Mouse (Mus musculus) Patski (cell line): ENCODE data around the gene Irgm2. TPM values are rescaled to one million over a fixed set of nuclear protein-coding genes. Genes with fewer than 3 reads are reported as not detected.

ENCODE experiments used
- ATAC-seq: fragments of 100-300 bp; one replicate; pipeline ENCODE4 v1.8.0; 2021
- CTCF ChIA-PET: fragments of 350-600 bp; sonication (Branson Sonifier 250); formaldehyde crosslinking; loops from one replicate; lab custom pipeline; 2022; ENCODE audit warnings: inconsistent platforms; lab: Charles Lee
- POLR2A ChIA-PET: fragments of 350-600 bp; sonication (Branson Sonifier 250); formaldehyde crosslinking; loops from one replicate; lab custom pipeline; 2022; ENCODE audit warnings: antibody characterized with exemption, inconsistent platforms; lab: Charles Lee
- DNase-seq: peaks from one replicate; pipeline ENCODE4 v3.0.0-alpha.2; 2011; ENCODE audit warnings: low read depth, low spot score
- H3K27me3 ChIP-seq: fragments of 371-371 bp; one replicate; pipeline ENCODE4 v1.5.1; 2021
- CTCF ChIP-seq: fragments of 100-300 bp; IDR thresholded peaks from one replicate; pipeline ENCODE4 v1.5.1; 2021
- in situ Hi-C: fragments of 300-500 bp; cut with MboI; formaldehyde crosslinking; loops from 3 replicates; pipeline ENCODE4 v1.11.1; 2018; ENCODE audit warnings: low pct_unique_long_range_greater_than_20kb, mixed read lengths
- polyA plus RNA-seq: library from polyadenylated mRNA; unstranded; gene quantifications from one replicate; pipeline ENCODE4 v1.2.3, GENCODE M21; 2021

Gene Irgm2
- polyA plus RNA-seq, 1 experiment from 2014 or later, result 8.3 TPM

DNA sequence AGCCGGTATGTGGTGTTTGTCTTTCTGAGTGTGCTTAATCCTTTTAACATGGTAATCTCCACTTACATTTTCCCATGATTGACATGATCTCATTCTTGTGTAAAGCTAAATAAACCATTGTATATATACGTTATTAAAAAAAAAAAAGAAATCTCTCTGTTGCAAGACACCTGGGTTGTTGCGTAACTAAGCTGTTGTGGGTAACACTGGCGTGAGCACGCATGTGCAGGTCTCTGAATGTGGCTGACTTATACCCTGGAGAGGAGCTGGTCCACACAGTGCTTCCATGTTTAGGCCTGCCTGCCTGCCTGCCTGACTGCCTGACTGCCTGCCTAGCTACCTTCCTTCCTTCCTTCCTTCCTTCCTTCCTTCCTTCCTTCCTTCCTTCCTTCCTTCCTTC, 51.1 kb downstream of the Irgm2 start:
- TF ChIP-seq CTCF, result no peak
- CTCF ChIA-PET, result no interaction called here
- DNase-seq, result no peak
- in situ Hi-C loops, result no loop called here
- POLR2A ChIA-PET, result no interaction called here
- H3K27me3 ChIP-seq, result no peaks in the 10 kb centered on the region
- no peak for ATAC-seq

DNA sequence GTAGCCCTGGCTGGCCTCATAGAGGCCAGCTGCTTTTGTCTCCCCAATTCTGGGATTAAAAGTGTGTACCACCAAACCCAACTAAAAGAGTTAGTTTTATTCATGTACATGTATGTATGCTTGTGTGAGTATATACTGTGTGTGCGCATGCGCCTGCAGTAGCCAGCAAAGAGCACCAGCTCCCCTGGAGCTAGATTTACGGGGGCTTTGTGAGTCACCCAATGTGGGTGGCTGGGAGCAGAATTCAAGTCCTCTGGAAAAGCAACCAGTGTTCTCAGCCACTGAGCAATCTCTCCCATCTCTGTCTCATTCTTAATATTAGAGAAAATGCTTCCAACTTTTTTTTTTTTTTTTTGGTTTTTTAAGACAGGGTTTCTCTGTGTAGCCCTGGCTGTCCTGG, 55.0 kb downstream of the Irgm2 start:
- H3K27me3 ChIP-seq, result no peaks in the 10 kb centered on the region
- no peak for DNase-seq
- no peak for TF ChIP-seq CTCF
- in situ Hi-C loops, result no loop called here
- no peak for ATAC-seq
- CTCF ChIA-PET, result interaction anchor here (0.7 kb wide), 1 partner anchor 43 kb away, joined by 3 read pairs; no protein-coding TSS in a partner anchor
- POLR2A ChIA-PET, result no interaction called here

- ATAC-seq, result no peak
- ChIA-PET CTCF (no interaction called here), POLR2A (no interaction called here)
- in situ Hi-C loops, result no loop called here
- TF ChIP-seq CTCF, result no peak
- no peak for DNase-seq
- H3K27me3 ChIP-seq, result no peaks in the 10 kb centered on the region
Measured at GRCm38 (mm10) chr11:58257816-58258215, 58.4 kb downstream of the Irgm2 start.

GRCm38 (mm10) chr11:58260156-58260555, 60.7 kb downstream of the Irgm2 start:
- ATAC-seq, result no peak
- in situ Hi-C loops, result no loop called here
- ChIA-PET CTCF (no interaction called here), POLR2A (interaction anchor here (0.5 kb wide), 1 partner anchor 118 kb away, joined by 3 read pairs; no protein-coding TSS in a partner anchor)
- TF ChIP-seq CTCF, result no peak
- H3K27me3 ChIP-seq, result no peaks in the 10 kb centered on the region
- DNase-seq, result no peak

DNA sequence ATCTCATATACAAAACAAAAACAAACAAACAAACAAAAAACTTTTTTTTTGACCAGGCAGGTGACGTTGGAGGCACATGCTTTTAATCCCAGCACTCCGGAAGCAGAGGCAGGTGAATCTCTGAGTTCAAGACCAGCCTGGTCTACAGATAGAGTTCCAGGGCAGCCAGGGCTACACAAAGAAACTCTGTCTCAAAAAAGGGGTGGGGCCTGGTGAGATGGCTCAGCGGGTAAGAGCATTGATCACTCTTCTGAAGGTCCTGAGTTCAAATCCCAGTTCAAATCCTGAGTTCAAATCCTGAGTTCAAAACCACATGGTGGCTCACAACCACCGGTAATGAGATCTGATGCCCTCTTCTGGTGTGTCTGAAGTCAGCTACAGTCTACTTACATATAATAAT, 62.4 kb downstream of the Irgm2 start:
- no peak for DNase-seq
- TF ChIP-seq CTCF, result no peak
- ChIA-PET POLR2A (no interaction called here), CTCF (no interaction called here)
- in situ Hi-C loops, result no loop called here
- no peaks in the 10 kb centered on the region for H3K27me3 ChIP-seq
- no peak for ATAC-seq

GRCm38 (mm10) chr11:58262336-58262735, 62.9 kb downstream of the Irgm2 start:
- no peak for TF ChIP-seq CTCF
- CTCF ChIA-PET, result no interaction called here
- no peak for ATAC-seq
- POLR2A ChIA-PET, result no interaction called here
- no peaks in the 10 kb centered on the region for H3K27me3 ChIP-seq
- in situ Hi-C loops, result no loop called here
- no peak for DNase-seq

GRCm38 (mm10) chr11:58263516-58263915, 64.1 kb downstream of the Irgm2 start:
- DNase-seq (no peak), ATAC-seq (no peak)
- no peak for TF ChIP-seq CTCF
- in situ Hi-C loops, result no loop called here
- H3K27me3 ChIP-seq, result peaks cover 8% of the 10 kb centered on the region
- ChIA-PET CTCF (no interaction called here), POLR2A (no interaction called here)

DNA sequence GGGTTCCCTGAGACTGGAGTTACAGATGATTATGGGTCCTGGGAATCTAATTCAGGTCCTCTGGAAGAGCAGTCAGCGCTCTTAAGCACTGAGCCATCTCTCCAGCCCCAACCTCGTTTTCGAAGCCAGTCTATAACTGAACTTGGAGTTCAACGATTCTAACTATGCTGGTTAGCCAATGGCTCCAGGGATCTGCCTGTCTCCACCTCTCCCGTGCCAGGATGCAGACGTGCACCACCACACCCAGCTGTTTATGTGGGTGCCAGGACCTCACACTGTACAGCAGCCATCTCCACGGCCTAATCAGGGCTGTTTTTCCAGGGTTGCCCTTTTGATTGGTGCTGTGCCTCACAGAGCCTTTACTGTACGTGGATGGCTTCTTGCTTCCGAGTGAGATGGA, 65.1 kb downstream of the Irgm2 start:
- DNase-seq (no peak), ATAC-seq (no peak)
- ChIA-PET CTCF (interaction anchor here (1.2 kb wide), 1 partner anchor 39 kb away, joined by 4 read pairs; no protein-coding TSS in a partner anchor), POLR2A (no interaction called here)
- peaks cover 9% of the 10 kb centered on the region for H3K27me3 ChIP-seq
- in situ Hi-C loops, result no loop called here
- no peak for TF ChIP-seq CTCF

GRCm38 (mm10) chr11:58268285-58268684, 68.9 kb downstream of the Irgm2 start:
- DNase-seq (no peak), ATAC-seq (no peak)
- in situ Hi-C loops, result no loop called here
- H3K27me3 ChIP-seq, result peaks cover 22% of the 10 kb centered on the region
- TF ChIP-seq CTCF, result no peak
- ChIA-PET CTCF (no interaction called here), POLR2A (no interaction called here)

Other genes with a start within 250 kb of the Irgm2 start
- gene Larp1, start 190.6 kb upstream of the Irgm2 start, polyA plus RNA-seq, result 71.9 TPM
- gene Gm12248, start 106.5 kb upstream of the Irgm2 start, polyA plus RNA-seq, result not detected
- gene Cnot8, start 95.5 kb upstream of the Irgm2 start, polyA plus RNA-seq, result 61.6 TPM
- gene Gemin5, start 31.1 kb upstream of the Irgm2 start, polyA plus RNA-seq, result 23.7 TPM
- 56.1 TPM for gene Mrpl22, start 28.0 kb upstream of the Irgm2 start, polyA plus RNA-seq
- gene Igtp, start 62 bp upstream of the Irgm2 start, polyA plus RNA-seq, result 16.1 TPM
- not detected for gene 4930438A08Rik, start 75.2 kb downstream of the Irgm2 start, polyA plus RNA-seq
- gene Zfp692, start 107.5 kb downstream of the Irgm2 start, polyA plus RNA-seq, result 25.0 TPM
- gene Zfp672, start 130.7 kb downstream of the Irgm2 start, polyA plus RNA-seq, result 23.1 TPM
- 55.4 TPM for gene Sh3bp5l, start 131.1 kb downstream of the Irgm2 start, polyA plus RNA-seq
- not detected for gene Lypd8, start 179.4 kb downstream of the Irgm2 start, polyA plus RNA-seq
- gene 1810065E05Rik, start 221.5 kb downstream of the Irgm2 start, polyA plus RNA-seq, result 13.8 TPM
- gene Gm12253, start 232.9 kb downstream of the Irgm2 start, polyA plus RNA-seq, result 0.04 TPM